Mouse (Mus musculus) lung, postnatal 0 days (tissue): ENCODE measurements at regions not wholly inside any gene's neighbourhood (a gene's known extent, or its start where the extent isn't known, plus 50 kb on each side); places are given as distances from the start of the nearest gene placed in this dataset.

Source experiments
- CTCF ChIP-seq: IDR thresholded peaks from 2 replicates; pipeline ENCODE4 v1.5.1; 2016; ENCODE audit warnings: antibody characterized with exemption, mild to moderate bottlenecking
- EP300 ChIP-seq: IDR thresholded peaks from 2 replicates; pipeline ENCODE4 v1.6.1; 2016; ENCODE audit warnings: antibody characterized with exemption, mild to moderate bottlenecking, control low read depth

DNA sequence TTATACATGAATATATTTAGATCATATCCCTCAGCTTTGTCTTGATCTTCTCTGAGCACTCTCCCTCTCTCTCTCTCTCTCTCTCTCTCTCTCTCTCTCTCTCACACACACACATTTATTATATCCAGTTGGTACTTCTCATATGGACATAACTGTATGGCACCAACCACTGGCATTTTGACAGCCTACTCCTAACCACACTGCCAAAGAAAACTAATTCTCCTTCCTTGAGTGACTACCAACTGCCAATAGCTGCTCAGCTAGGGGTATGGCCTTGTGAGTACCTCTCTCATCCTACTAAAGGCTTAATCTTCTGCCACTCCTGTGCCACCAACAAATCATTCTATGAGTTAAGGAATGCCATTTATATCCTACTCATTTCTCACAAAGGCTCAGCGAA, 127.2 kb upstream of the Ptchd4 start:
- TF ChIP-seq CTCF = no peak
- TF ChIP-seq EP300 = no peak
